Mouse (Mus musculus) limb, embryonic 12.5 days (tissue): ENCODE results near the gene Gm5901. TPM values are rescaled to one million over a fixed set of nuclear protein-coding genes. Genes with fewer than 3 reads are reported as not detected.
A peak's percentile ranks its signal among the peaks of the same experiment; 100 is the strongest.

Source experiments
- ATAC-seq: fragments of 200-750 bp; cut with Nextera tagmentation; 2 replicates; pipeline ENCODE4 v1.8.0; 2017; ENCODE audit warnings: low read depth, moderate TSS enrichment; ENCODE audit not compliant: insufficient number of reproducible peaks, insufficient read depth, low FRiP score, low TSS enrichment
- H3K27ac ChIP-seq: fragments of 300-500 bp; sonication (generic); 2 replicates; pipeline ENCODE4 v1.5.1; 2016; ENCODE audit warnings: mild to moderate bottlenecking, moderate library complexity
- H3K27me3 ChIP-seq: fragments of 300-500 bp; sonication (generic); 2 replicates; pipeline ENCODE4 v1.6.1; 2016; ENCODE audit warnings: mild to moderate bottlenecking, moderate library complexity
- H3K36me3 ChIP-seq: fragments of 300-500 bp; sonication (generic); 2 replicates; pipeline ENCODE4 v1.6.1; 2016; ENCODE audit warnings: mild to moderate bottlenecking, moderate library complexity
- H3K4me1 ChIP-seq: fragments of 300-500 bp; sonication (generic); replicated peaks from 2 replicates; pipeline ENCODE4 v1.6.1; 2016
- H3K4me2 ChIP-seq: fragments of 300-500 bp; sonication (generic); 2 replicates; pipeline ENCODE4 v1.6.1; 2016; ENCODE audit warnings: mild to moderate bottlenecking, moderate library complexity
- H3K4me3 ChIP-seq: fragments of 300-500 bp; sonication (generic); replicated peaks from 2 replicates; pipeline ENCODE4 v1.5.1; 2016; ENCODE audit warnings: mild to moderate bottlenecking
- H3K9ac ChIP-seq: fragments of 300-500 bp; sonication (generic); replicated peaks from 2 replicates; pipeline ENCODE4 v1.6.1; 2016; ENCODE audit warnings: mild to moderate bottlenecking, moderate library complexity
- H3K9me3 ChIP-seq: fragments of 300-500 bp; sonication (generic); 2 replicates; pipeline ENCODE4 v1.6.1; 2016; ENCODE audit warnings: mild to moderate bottlenecking, moderate library complexity
- WGBS: fragments of 180-500 bp; shearing (Covaris S2); methylation state at CpG from one replicate; pipeline ENCODE4 v1.1.7; 2016; 5-methylcytosine and 5-hydroxymethylcytosine counted together
- polyA plus RNA-seq: library from polyadenylated mRNA; unstranded; fragments of >200 nt; fragmentation: Nextera tagmentation; extraction: Ambion mirVana; gene quantifications from 2 replicates; pipeline ENCODE4 v1.2.1, GENCODE M21; 2016

Gm5901 gene
- polyA plus RNA-seq, 1 experiment from 2014 or later = not detected

- no peak overlapping the region for H3K27ac ChIP-seq
- no peaks in the 10 kb centered on the region for H3K27me3 ChIP-seq
- WGBS = 92% methylated on average over 4 of the region's 4 CpGs
- H3K9ac ChIP-seq = no peak overlapping the region
- H3K4me3 ChIP-seq = no peak overlapping the region
- no peak for ATAC-seq
- H3K9me3 ChIP-seq = no peaks in the 10 kb centered on the region
- no peaks in the 10 kb centered on the region for H3K4me1 ChIP-seq
- H3K36me3 ChIP-seq = peaks cover 57% of the 10 kb centered on the region
- H3K4me2 ChIP-seq = no peak overlapping the region
Measured at GRCm38 (mm10) chr7:105373509-105373908, 1.3 kb upstream of the Gm5901 start.

DNA sequence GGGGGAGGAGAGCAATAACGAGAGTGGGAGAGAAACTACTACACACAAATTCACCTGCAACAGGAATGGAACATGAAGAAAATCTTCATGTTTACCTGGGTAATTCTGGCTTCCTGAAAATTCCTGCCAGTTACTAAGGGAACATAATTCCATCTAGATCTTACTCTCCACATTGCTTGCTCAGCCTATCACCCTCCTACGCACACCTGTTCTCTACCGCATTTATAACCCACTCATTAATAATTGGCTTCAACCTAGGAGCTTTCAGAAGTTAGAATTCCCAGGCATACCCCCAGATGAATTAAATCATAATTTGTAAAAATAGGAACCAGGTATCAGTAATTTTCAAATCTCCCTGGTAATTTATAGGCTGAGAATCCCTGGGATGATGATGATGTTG lies 862 bp upstream of the Gm5901 start:
- no peaks in the 10 kb centered on the region for H3K9me3 ChIP-seq
- H3K4me1 ChIP-seq = no peaks in the 10 kb centered on the region
- H3K4me2 ChIP-seq = no peak overlapping the region
- peaks cover 61% of the 10 kb centered on the region for H3K36me3 ChIP-seq
- 96% methylated on average over 3 of the region's 3 CpGs for WGBS
- no peak overlapping the region for H3K27ac ChIP-seq
- no peaks in the 10 kb centered on the region for H3K27me3 ChIP-seq
- ATAC-seq = no peak
- H3K4me3 ChIP-seq = no peak overlapping the region
- H3K9ac ChIP-seq = no peak overlapping the region

GRCm38 (mm10) chr7:105380329-105380728 lies 5.5 kb downstream of the Gm5901 start:
- Histone ChIP-seq H3K4me1 (no peaks in the 10 kb centered on the region), H3K36me3 (peaks cover 87% of the 10 kb centered on the region), H3K4me2 (no peak overlapping the region), H3K9ac (no peak overlapping the region), H3K4me3 (no peak overlapping the region), H3K9me3 (no peaks in the 10 kb centered on the region), H3K27ac (no peak overlapping the region), H3K27me3 (no peaks in the 10 kb centered on the region)
- 96% methylated on average over 3 of the region's 3 CpGs for WGBS
- no peak for ATAC-seq

- H3K36me3 ChIP-seq = peaks cover 78% of the 10 kb centered on the region
- no peak overlapping the region for H3K9ac ChIP-seq
- no peaks in the 10 kb centered on the region for H3K9me3 ChIP-seq
- 95% methylated on average over 2 of the region's 2 CpGs for WGBS
- no peak overlapping the region for H3K4me3 ChIP-seq
- H3K4me1 ChIP-seq = no peaks in the 10 kb centered on the region
- H3K4me2 ChIP-seq = no peak overlapping the region
- H3K27me3 ChIP-seq = no peaks in the 10 kb centered on the region
- no peak for ATAC-seq
- no peak overlapping the region for H3K27ac ChIP-seq
Measured at GRCm38 (mm10) chr7:105387696-105388095, 12.9 kb downstream of the Gm5901 start.

DNA sequence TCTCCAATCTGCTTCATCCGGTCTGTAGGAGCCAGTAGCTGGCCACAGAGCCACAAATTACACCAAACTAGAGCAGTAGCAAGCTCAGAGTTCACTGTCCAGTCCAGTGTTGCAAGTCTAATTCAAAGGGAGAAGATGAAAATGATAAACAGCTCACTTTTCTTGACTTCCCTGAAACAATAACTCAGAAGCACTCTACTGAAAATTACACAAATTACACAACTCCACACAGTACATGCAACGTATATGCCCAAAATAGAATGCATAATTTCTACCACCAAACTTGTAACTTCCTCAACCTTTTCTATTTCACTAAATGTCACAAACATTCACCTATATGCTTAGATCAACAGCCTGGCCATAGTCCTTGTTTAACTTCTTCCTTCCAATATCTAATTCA lies 15.4 kb downstream of the Gm5901 start:
- WGBS = 87% methylated on average over 2 of the region's 2 CpGs
- ATAC-seq = no peak
- Histone ChIP-seq H3K36me3 (peaks cover 56% of the 10 kb centered on the region), H3K4me3 (no peak overlapping the region), H3K27me3 (no peaks in the 10 kb centered on the region), H3K27ac (no peak overlapping the region), H3K4me2 (no peak overlapping the region), H3K9ac (no peak overlapping the region), H3K4me1 (no peaks in the 10 kb centered on the region), H3K9me3 (no peaks in the 10 kb centered on the region)

DNA sequence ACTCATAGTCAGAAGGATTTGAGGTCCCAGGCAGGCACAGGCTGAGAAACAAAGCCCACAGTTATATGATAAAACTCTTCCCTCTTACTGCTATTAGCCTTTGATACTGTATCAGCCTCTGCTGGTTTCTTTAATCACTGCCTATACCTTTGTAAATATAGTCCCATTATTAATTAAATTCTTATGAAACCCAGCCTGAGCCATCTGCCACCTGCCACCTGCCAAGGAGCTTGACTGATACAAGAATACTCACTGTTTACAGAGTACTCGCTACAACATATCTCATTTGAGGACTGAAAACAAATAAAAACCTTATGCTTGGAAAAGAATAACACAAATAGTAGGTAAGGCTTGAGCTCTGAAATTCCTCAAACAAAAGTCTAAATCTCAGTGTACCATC lies 19.8 kb downstream of the Gm5901 start:
- Histone ChIP-seq H3K4me2 (no peak overlapping the region), H3K9ac (no peak overlapping the region), H3K9me3 (no peaks in the 10 kb centered on the region), H3K27ac (no peak overlapping the region), H3K36me3 (peaks cover 15% of the 10 kb centered on the region), H3K27me3 (no peaks in the 10 kb centered on the region), H3K4me1 (peaks cover 9% of the 10 kb centered on the region), H3K4me3 (no peak overlapping the region)
- WGBS = 79% methylated on average over 1 of the region's 1 CpGs
- ATAC-seq = no peak

DNA sequence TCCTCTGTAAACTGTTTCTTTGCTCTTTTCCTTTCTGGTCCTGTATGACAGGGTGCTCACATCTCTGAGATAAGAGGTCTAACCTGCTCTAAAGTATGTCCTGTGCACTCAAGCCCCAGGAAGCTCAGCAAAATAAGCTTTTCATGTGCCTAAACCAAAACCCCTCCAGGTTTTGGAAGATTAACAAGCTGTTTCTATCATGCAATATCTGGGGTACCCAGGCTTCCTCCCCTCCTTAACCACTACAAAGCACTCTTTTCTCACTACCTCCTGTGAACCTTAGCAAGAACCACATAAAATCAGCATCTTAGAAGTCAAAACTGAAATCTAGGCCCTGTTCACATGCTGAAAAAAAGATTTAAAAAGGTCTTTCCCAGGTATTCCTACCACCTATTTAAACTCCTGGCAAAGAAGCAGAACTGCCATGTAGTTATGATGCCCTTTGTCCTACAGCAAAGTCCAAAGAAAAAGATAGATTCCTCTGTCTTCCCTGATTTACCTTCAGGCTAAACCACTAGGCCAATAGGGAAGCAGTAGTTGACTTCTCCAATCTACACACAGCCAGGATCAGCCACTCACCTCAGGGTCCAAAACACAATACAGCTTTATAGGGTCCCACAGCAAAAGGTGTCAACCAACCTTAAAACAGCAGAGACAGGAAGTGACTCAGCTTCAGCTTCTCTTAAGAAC lies 20.4 kb downstream of the Gm5901 start:
- no peaks in the 10 kb centered on the region for H3K9me3 ChIP-seq
- H3K27me3 ChIP-seq = no peaks in the 10 kb centered on the region
- peaks cover 9% of the 10 kb centered on the region; the same call in 1 of the 2 replicates for H3K36me3 ChIP-seq
- no peak overlapping the region for H3K4me2 ChIP-seq
- peaks cover 9% of the 10 kb centered on the region for H3K4me1 ChIP-seq
- no peak overlapping the region for H3K4me3 ChIP-seq
- no peak overlapping the region for H3K27ac ChIP-seq
- H3K9ac ChIP-seq = no peak overlapping the region
- ATAC-seq = no peak

GRCm38 (mm10) chr7:105396126-105396525 lies 21.3 kb downstream of the Gm5901 start:
- no peak overlapping the region for H3K9ac ChIP-seq
- no peak overlapping the region for H3K27ac ChIP-seq
- H3K4me1 ChIP-seq = peaks cover 9% of the 10 kb centered on the region
- H3K4me3 ChIP-seq = no peak overlapping the region
- peaks cover 9% of the 10 kb centered on the region; the same call in 1 of the 2 replicates for H3K36me3 ChIP-seq
- H3K4me2 ChIP-seq = no peak overlapping the region
- H3K9me3 ChIP-seq = no peaks in the 10 kb centered on the region
- ATAC-seq = no peak
- no peaks in the 10 kb centered on the region for H3K27me3 ChIP-seq

DNA sequence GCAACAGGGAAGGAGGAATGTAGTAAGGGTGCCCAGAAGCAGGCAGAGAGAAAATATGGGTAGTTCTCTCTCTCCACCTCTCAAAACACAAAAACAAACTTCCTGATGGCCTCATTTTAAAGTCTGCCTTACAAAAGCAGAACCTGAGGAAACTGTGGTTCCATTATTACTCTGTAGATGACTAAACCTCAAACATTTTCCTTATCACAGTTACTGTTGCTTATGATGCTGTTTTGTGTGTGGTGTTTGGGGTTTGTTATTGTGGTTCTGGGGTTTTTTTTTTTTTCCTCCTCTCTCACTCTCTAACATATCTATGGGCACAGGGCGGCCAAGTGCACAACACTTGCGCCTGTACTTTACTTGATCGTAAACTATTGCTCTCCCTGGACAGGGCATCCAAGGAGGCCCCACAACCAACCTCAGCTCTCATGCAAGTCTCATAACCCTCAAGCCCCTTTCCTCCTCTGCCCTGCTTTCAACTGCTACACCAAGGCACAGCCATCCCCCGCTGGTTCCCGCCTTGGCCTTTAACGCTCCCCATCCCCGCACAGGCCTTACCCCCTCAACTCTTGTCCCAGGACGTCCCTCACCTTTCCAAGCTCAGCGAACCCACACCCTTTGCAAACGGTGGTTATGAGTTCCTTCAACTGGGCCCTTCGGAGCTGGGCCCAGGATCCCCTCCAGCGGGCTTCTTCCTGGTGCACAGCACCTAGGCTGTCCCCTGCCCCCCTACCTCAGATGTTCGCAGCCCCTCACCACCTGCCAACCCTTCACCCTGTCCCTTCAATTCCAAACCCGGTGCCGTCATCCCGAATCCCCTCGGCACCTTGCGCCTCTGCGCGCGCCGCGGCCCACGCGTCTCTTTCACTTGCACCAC lies 24.5 kb downstream of the Gm5901 start:
- 3% methylated on average over 25 of the region's 25 CpGs for WGBS
- Histone ChIP-seq H3K36me3 (no peaks in the 10 kb centered on the region; the same call in 1 of the 2 replicates), H3K4me2 (peak overlapping the region; percentile 75), H3K27me3 (no peaks in the 10 kb centered on the region), H3K9me3 (no peaks in the 10 kb centered on the region), H3K27ac (peak overlapping the region; percentile 66), H3K4me3 (peak overlapping the region; percentile 80), H3K9ac (peak overlapping the region; percentile 84), H3K4me1 (peaks cover 9% of the 10 kb centered on the region)
- ATAC-seq = peak; percentile 50; the same call in 1 of the 2 replicates

DNA sequence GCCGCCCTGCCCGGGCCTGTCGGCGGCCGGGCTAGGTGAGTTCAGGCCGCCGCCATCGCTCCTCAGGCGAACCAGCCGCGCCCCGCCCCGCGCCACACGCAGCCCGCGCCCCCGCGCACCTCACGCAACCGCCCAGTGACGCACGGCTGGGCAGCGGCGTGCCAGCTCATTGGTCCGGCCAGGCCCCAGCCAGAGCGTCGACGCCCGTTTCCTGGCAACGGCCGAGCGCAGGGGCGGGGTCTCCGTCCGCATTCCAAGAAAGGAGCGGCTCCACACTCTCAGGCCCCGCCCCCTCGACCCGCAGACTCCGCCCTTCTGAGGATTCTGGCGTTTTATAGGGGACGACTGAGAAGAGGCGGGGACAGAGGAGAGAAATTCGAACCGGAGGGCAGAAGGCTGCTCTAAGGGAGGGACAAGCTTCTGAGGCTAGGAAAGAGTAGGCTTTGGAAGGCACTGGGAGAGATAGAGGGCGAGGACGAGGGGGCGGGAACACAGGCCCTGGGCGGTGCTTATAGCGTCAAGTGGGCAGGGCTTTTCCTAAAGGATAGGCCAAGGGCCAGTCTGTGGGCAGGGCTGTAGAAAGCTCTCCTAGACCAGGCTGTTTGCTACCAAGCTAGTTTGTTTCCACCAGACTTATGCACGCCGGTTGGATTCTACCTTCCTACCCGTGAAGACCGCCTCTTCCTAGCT lies 25.2 kb downstream of the Gm5901 start, which contains the start of gene Fam160a2:
TSS of gene Fam160a2 (minus strand) at position 120 of the 690 bp plus-strand sequence.
- H3K9ac ChIP-seq = peak within 1 kb of the TSS; percentile 84
- H3K36me3 ChIP-seq = no peaks in the 10 kb centered on the region
- no peaks in the 10 kb centered on the region for H3K9me3 ChIP-seq
- under 1% methylated on average over 55 of the region's 55 CpGs for WGBS
- H3K27me3 ChIP-seq = no peaks in the 10 kb centered on the region
- peak within 1 kb of the TSS; percentile 75 for H3K4me2 ChIP-seq
- H3K4me3 ChIP-seq = peak within 1 kb of the TSS; percentile 80
- H3K4me1 ChIP-seq = peaks cover 9% of the 10 kb centered on the region
- peak within 1 kb of the TSS; percentile 82 for H3K27ac ChIP-seq
- peak; percentile 100 for ATAC-seq

DNA sequence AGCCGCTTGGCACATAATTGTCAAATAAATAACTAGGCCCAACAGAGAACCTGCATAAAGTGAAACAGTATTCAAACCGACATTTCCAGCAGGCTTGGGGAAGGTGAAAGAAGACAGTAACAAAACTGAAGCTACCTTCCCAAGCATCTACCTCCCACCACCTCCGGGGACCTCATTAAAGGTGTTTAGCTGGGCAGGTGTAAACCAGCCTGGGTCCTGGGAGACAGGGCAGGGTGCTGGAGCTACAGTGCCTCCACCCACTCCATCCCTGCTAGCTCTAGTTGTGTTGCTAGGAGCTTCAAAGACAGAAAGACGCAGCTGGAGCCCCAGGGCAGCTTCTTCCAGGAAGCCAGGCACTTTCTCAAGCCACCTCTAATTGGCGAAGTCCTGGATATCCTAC lies 29.4 kb downstream of the Gm5901 start, which contains the start of gene Cnga4:
TSS of gene Cnga4 (plus strand) at position 301 of the 400 bp plus-strand sequence.
- no peak for ATAC-seq
- Histone ChIP-seq H3K4me3 (no peak within 1 kb of the TSS), H3K36me3 (no peaks in the 10 kb centered on the region), H3K27ac (no peak within 1 kb of the TSS), H3K4me1 (no peaks in the 10 kb centered on the region), H3K9me3 (no peaks in the 10 kb centered on the region), H3K27me3 (no peaks in the 10 kb centered on the region), H3K9ac (no peak within 1 kb of the TSS), H3K4me2 (no peak within 1 kb of the TSS)
- 54% methylated on average over 5 of the region's 5 CpGs for WGBS
